Mouse (Mus musculus) lung, postnatal 25 days (tissue): ENCODE data around the gene Zfp583.

Experiments
- DNase-seq: peaks from one replicate; pipeline ENCODE4 v3.0.0; 2022; ENCODE audit warnings: low spot score

The Zfp583 gene

DNA sequence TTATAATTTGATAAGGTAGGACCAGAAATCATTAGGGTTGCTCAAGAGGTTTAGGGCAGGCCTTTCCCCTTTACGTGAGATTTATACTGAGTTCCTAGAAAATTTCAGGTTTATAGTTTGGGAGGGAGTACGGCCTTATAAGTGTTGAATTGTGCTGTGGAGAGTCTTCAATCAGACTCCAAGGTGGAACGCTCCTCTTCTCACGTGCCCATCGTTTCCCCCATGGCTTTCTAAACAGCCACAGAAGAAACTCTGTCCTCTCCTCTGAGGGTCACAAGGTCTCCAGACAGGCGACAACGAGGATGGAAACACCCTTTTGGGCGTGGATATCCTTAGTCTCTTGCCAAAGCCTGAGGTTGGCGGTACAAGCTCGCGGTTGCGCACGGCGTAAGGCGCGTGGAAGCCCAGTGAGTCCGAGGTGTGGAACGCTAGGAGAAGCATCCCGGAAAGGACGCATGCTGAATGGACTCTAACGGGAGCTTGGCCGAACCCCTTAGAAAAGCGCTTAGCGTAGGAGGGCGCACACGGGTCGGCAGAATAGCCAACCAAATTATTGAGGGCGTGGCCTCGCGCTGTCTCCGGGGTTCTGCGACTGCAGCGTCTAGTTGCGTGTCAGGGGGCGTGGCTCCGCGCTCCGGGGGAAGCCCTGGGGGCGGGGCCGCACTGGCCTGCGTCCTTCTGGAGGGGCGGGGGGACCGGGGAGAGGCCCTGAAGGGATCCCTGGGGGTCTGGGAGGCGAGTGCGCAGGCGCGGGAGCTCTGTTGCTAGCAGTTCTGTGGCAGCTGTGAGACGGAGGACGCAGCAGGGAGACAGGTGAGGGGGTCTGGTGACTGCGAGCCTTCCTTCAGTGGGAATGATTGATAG, 45.0 kb downstream of the Zfp583 start, which contains the start of gene Zfp667:
Gene Zfp667, plus strand, starts transcription at position 738 of the 864 bp plus-strand sequence.
- peak; percentile 97 for DNase-seq

- no peak for DNase-seq
Observed at GRCm38 (mm10) chr7:6285366-6285765, 45.7 kb downstream of the Zfp583 start.

DNA sequence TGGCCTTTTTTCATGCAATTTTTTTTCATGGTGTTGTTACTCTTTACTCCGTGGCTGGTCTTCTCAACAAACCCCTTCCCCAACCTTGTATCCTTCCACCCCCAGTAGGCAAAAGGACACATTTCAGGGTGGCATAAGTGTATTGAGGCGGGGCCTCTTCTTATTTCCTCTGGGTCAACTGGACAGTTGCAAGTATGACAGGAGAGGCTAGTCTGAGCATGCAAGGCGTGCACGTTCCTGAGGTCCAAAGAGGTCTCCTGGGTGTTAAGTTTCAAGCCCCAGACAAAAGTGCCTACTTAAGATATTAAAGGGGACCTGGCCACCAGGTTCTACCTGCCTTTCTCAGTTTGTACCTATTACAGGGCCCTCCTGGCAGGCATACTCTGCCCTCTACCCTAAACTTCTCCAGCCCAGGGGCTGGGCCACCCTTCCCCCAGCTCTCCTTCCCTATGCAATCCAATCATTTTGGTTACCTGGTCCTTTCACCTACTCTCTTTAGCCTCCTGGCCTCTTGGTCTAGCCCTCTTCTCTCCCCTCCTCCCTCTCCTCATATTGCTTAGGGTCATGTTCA, 46.6 kb downstream of the Zfp583 start:
- DNase-seq, result no peak

DNA sequence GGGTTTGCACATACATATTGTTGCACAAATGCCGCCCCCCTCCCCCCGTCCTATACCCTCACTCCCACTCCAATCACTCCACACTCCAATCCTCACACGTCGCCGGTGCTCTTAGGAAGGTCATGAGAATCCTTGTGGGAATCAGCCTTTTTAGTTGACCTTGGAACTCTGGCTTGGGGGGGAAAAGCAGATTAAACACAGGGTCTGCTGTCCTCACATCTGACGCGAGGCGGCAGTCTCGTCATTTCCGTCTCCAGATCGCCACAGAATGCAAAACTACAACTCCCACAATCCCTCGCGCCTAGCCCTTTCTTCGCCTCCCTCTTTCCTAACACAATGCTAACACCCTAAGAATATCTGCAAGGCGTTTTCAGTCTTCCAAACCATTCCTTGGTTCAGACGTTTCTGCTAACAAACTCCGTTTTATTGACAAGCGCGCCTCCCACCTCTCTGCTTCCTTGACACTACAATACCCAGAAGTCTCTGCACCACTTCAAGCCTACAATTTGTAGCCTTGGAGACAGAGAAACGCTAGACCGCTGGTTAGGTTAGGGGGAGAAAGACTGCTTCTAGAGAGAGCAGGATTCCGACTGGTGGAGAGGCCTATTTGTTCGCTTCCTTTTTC, 47.5 kb downstream of the Zfp583 start:
- DNase-seq, result peak; percentile 83

DNA sequence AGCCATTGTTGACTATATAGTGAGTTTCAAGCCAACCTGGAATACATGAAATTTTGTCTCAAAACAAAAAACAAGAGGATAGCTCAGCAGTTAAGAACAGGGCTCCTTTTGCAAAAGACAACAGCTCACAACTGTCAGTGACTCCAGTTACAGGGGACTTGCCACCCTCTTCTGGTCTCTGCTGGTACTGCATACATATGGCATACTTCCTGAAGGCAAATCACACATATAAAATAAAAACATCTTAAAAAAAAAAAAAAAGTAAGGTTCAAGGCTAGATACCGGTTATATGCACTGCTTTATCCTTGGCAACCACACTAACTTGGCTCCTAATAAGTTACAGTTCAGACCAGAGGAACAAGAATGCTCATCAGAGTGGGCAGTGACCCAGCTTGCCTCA, 48.3 kb downstream of the Zfp583 start:
- peak; percentile 78 for DNase-seq

- no peak for DNase-seq
Observed at GRCm38 (mm10) chr7:6277906-6278305, 53.2 kb downstream of the Zfp583 start.

- no peak for DNase-seq
Observed at GRCm38 (mm10) chr7:6265695-6266094, 65.4 kb downstream of the Zfp583 start.
